Mouse (Mus musculus) heart, embryonic 10.5 days (tissue): Measurements from ENCODE around the gene Pfdn5. TPM values are rescaled to one million over a fixed set of nuclear protein-coding genes. Genes with fewer than 3 reads are reported as not detected.

Source experiments
- DNase-seq: peaks from one replicate; pipeline ENCODE4 v3.0.0-alpha.2; 2017; ENCODE audit warnings: low spot score
- H3K27ac ChIP-seq: fragments of 300-500 bp; sonication (generic); 2 replicates; pipeline ENCODE4 v1.5.1; 2016; ENCODE audit warnings: mild to moderate bottlenecking
- H3K27me3 ChIP-seq: fragments of 300-500 bp; sonication (generic); 2 replicates; pipeline ENCODE4 v1.6.1; 2016; ENCODE audit warnings: mild to moderate bottlenecking; ENCODE audit not compliant: poor library complexity, insufficient read depth, severe bottlenecking
- H3K36me3 ChIP-seq: fragments of 300-500 bp; sonication (generic); 2 replicates; pipeline ENCODE4 v1.6.1; 2016; ENCODE audit warnings: mild to moderate bottlenecking, moderate library complexity
- H3K4me1 ChIP-seq: fragments of 300-500 bp; sonication (generic); 2 replicates; pipeline ENCODE4 v1.6.1; 2016; ENCODE audit warnings: mild to moderate bottlenecking
- H3K4me3 ChIP-seq: fragments of 300-500 bp; sonication (generic); 2 replicates; pipeline ENCODE4 v1.5.1; 2016; ENCODE audit warnings: mild to moderate bottlenecking, moderate library complexity
- H3K9me3 ChIP-seq: fragments of 300-500 bp; sonication (generic); 2 replicates; pipeline ENCODE4 v1.6.1; 2016; ENCODE audit warnings: mild to moderate bottlenecking, moderate library complexity
- WGBS: fragments of 180-500 bp; shearing (Covaris S2); methylation state at CpG from one replicate; pipeline ENCODE4 v1.1.7; 2016; 5-methylcytosine and 5-hydroxymethylcytosine counted together
- polyA plus RNA-seq: library from polyadenylated mRNA; unstranded; fragments of >200 nt; fragmentation: Nextera tagmentation; extraction: Ambion mirVana; gene quantifications from 2 replicates; pipeline ENCODE4 v1.2.1, GENCODE M21; 2016

Pfdn5 gene
- polyA plus RNA-seq, 1 experiment from 2014 or later, result 282 TPM

DNA sequence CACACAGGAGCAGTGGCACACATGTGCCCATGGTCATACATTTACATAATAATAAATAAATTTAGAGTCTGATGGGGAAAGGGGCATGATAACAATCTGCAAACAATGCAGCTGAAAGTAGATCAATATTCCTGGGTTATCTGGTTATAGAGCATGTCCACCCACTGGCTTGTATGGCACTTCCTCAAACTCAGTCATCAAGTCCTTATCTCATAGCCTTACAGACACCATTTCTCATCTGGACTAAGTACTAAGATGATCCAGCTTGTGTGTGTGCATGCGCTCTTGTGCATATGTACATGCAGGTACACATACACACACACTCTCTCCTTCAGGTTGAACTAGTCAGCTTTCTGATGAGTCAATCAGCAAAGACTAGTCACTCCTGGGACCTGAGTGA, 38.8 kb downstream of the Pfdn5 start:
- no peak for DNase-seq
- Histone ChIP-seq H3K9me3 (no peaks in the 10 kb centered on the region), H3K36me3 (no peaks in the 10 kb centered on the region), H3K4me1 (peaks cover 30% of the 10 kb centered on the region), H3K4me3 (no peak overlapping the region), H3K27ac (no peak overlapping the region), H3K27me3 (peaks cover 38% of the 10 kb centered on the region)
- WGBS, result 87% methylated on average over 1 of the region's 1 CpGs

DNA sequence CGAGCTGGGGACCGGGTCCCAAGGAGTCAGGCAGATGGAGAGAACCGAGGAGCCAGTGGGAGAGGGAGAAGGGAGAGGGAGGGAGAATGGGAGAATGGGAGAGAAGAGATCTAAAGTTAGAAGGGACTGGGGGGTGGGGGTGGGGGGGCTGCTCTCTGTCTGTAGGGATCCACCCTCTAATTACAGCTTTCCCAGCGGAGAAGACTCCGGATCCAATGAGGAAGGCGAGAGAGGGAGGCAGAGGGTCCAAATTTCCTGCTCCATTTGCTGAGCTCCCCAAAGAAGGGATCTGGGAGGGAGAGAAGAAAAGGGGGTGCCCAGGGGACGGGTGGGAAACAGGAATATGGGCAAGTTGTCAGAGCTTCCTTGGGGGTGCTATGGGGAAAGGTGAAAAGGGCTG, 40.3 kb downstream of the Pfdn5 start:
- Histone ChIP-seq H3K4me1 (peaks cover 44% of the 10 kb centered on the region), H3K27ac (no peak overlapping the region; the same call in 1 of the 2 replicates), H3K27me3 (peaks cover 39% of the 10 kb centered on the region), H3K9me3 (no peaks in the 10 kb centered on the region), H3K36me3 (no peaks in the 10 kb centered on the region), H3K4me3 (peak overlapping the region; percentile 49)
- 8% methylated on average over 7 of the region's 7 CpGs for WGBS
- no peak for DNase-seq

DNA sequence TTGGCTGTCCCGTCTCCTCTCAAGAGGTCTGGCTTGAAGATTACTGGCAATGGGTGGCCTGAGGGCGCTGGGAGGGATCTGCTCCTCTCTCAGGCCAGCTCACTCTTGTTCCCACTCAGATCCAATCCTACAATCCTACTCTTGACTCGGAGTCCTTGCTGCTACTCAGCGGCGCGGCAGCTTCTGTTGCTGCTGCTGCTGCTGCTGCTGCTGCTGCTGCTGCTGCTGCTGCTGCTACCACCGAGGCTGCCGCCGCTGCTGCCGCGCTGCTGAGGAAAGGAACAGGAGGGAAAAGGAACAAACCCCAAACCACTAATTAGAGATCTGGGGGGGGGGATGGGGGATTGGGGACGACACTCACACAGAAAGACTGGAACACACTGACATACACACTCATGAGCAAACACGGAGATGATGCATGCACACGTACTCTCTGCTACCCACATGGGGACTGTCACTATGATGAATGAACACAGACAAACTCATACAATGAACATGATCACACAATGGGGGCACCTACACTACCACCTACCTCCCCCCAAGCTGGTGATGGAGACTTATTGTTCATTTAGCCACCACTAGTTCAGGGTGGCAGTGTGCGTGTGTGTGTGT, 40.9 kb downstream of the Pfdn5 start, which contains the start of gene Sp7:
Gene Sp7, minus strand, starts transcription at position 450 of the 612 bp plus-strand sequence.
- peak within 1 kb of the TSS; percentile 49 for H3K4me3 ChIP-seq
- DNase-seq, result no peak
- H3K9me3 ChIP-seq, result no peaks in the 10 kb centered on the region
- peak within 1 kb of the TSS; percentile 48; the same call in 1 of the 2 replicates for H3K27ac ChIP-seq
- WGBS, result 6% methylated on average over 15 of the region's 15 CpGs
- H3K4me1 ChIP-seq, result peaks cover 47% of the 10 kb centered on the region
- peaks cover 45% of the 10 kb centered on the region for H3K27me3 ChIP-seq
- H3K36me3 ChIP-seq, result no peaks in the 10 kb centered on the region

DNA sequence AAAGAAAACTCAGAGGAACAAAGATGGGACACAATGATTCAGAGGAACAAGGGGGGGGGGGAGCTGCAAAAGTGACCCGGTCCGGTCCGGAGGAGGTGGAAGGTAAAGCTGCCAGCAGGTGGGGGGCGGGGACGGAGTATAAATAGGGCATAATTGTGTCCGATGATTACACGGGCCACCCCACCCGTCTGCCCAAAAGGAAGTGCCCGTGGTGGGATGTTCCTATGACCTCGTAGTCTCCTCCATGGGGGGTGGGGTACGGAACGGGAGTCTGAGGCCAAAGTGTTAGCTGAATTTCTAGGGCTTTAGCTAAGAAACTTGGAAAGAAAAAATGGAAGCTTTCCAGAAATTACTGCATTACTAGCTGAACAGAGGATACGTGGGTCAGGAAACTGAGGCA, 44.1 kb downstream of the Pfdn5 start:
- H3K9me3 ChIP-seq, result no peaks in the 10 kb centered on the region
- WGBS, result 9% methylated on average over 13 of the region's 13 CpGs
- H3K36me3 ChIP-seq, result no peaks in the 10 kb centered on the region
- no peak for DNase-seq
- peaks cover 43% of the 10 kb centered on the region for H3K27me3 ChIP-seq
- H3K4me1 ChIP-seq, result peaks cover 38% of the 10 kb centered on the region
- H3K27ac ChIP-seq, result 0 out of 2 replicates have a peak overlapping the region, but pooled peaks have one; percentile 63
- H3K4me3 ChIP-seq, result peak overlapping the region; percentile 45

DNA sequence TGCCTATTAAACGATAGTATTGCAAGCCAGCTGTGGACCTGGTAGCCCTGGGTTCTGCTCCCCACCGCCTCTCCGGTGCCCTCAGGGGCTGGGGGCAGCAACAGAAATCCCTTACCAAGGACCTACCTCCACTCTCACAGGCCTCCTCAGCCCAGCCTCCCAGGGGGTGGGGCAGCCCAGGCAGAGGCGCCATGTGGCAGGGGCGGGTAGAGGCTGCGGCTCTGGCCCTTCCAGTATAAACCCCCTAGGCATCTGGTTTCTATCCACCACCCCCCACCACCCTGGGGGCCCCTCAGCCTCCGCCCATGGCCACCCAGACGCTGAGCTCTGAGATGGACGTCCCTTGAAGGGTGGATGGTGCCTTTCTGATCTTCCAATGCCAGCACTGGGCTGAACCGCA, 44.8 kb downstream of the Pfdn5 start:
- H3K4me1 ChIP-seq, result peaks cover 35% of the 10 kb centered on the region
- H3K27me3 ChIP-seq, result peaks cover 36% of the 10 kb centered on the region
- WGBS, result 2% methylated on average over 10 of the region's 10 CpGs
- H3K27ac ChIP-seq, result peak overlapping the region; percentile 63
- no peaks in the 10 kb centered on the region for H3K36me3 ChIP-seq
- DNase-seq, result no peak
- H3K9me3 ChIP-seq, result no peaks in the 10 kb centered on the region
- H3K4me3 ChIP-seq, result peak overlapping the region; percentile 45

DNA sequence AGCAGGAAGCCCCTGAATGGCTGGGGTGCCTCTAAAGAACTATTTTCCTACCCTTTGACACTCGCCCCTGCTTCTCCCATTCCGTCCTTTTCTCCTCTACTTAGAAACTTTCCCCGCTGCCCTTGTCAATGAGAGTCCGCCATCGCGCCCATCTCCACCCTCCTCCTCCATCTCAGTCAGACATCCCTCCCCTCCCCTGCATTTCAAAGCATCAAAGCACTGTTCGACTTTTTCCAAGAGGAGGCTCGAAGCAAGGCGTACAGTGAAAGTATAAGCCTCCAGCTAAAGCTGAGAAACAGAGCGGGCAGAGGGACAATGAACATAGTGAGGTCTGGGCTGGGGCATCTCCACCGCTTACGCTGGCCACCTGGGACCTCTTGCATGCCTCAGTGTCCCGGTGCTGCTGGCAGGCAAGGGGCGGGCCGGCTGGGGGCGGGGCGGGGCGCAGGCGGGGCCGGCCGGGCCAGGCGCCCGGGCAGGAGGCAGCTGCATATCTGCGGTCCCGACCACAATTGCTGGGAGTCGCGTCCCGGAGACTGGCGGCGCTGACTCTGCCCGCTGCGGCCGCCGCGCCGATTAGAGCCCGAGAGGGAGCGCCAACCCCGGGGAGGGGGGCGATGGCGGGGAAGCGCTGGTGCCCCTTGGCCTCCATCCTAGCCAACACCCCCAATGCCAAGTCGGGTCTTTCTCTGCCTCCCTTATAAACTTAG, 50.7 kb downstream of the Pfdn5 start:
- peak; percentile 90 for DNase-seq
- Histone ChIP-seq H3K4me3 (peak overlapping the region; percentile 83), H3K27ac (peak overlapping the region; percentile 86), H3K9me3 (no peaks in the 10 kb centered on the region), H3K27me3 (peaks cover 8% of the 10 kb centered on the region; the same call in 1 of the 2 replicates), H3K36me3 (no peaks in the 10 kb centered on the region), H3K4me1 (peaks cover 26% of the 10 kb centered on the region)
- under 1% methylated on average over 43 of the region's 43 CpGs for WGBS

DNA sequence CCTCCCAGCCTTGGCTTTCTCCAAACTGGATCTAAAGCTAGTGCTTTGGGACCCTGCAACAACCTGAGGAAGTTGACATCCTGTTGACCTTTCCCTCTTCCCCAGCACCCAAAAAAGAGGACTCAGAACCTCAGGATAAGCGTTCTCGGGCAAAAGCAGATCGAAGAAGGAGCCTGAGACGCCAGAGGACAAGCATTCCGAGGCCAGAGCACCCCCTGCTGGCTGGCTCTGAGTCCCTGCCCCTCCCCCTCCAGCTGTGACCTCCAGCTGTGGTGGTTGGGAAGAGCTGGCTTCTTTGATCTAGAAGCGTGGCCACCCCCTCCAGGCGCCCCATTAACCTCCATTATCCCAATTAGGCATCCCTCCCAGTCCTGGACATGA, 51.2 kb downstream of the Pfdn5 start:
- H3K36me3 ChIP-seq, result no peaks in the 10 kb centered on the region
- peaks cover 3% of the 10 kb centered on the region; the same call in 1 of the 2 replicates for H3K27me3 ChIP-seq
- peak overlapping the region; percentile 83 for H3K4me3 ChIP-seq
- DNase-seq, result peak; percentile 94
- WGBS, result 0% methylated on average over 7 of the region's 7 CpGs
- peak overlapping the region; percentile 86 for H3K27ac ChIP-seq
- H3K9me3 ChIP-seq, result no peaks in the 10 kb centered on the region
- peaks cover 22% of the 10 kb centered on the region for H3K4me1 ChIP-seq

DNA sequence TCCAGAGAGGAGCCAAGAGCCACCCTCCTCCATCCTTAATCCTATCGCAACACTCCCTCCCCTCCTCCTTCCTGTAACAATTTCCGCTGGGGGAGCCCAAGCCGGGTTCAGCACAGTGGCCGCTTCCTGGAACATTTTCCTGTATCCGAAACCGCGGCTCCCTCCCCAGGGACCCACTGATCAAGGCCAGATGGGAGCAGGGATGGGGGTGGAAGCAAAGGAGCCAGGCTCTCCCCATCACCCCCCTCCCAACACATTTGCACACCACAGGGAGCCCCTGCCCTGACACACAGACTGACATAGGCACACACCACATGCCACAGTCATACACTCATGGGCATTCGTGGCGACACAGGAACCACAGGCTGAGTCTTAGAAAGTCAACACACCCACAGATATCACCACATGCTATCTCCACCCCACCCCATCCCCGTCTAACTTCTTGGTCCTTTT, 51.9 kb downstream of the Pfdn5 start:
- Histone ChIP-seq H3K4me3 (peak overlapping the region; percentile 83; the same call in 1 of the 2 replicates), H3K9me3 (no peaks in the 10 kb centered on the region), H3K4me1 (peaks cover 22% of the 10 kb centered on the region), H3K36me3 (no peaks in the 10 kb centered on the region), H3K27ac (peak overlapping the region; percentile 86), H3K27me3 (no peaks in the 10 kb centered on the region)
- WGBS, result 5% methylated on average over 10 of the region's 10 CpGs
- DNase-seq, result no peak

Other genes starting within 250 kb of the Pfdn5 start
- gene Tns2, start 225.7 kb upstream of the Pfdn5 start, polyA plus RNA-seq, result 19.8 and 19.9 TPM in 2 replicates
- 19.0 and 19.4 TPM in 2 replicates for gene Spryd3, start 189.9 kb upstream of the Pfdn5 start, polyA plus RNA-seq
- 0.64 and 0.67 TPM in 2 replicates for gene Igfbp6, start 181.8 kb upstream of the Pfdn5 start, polyA plus RNA-seq
- gene Soat2, start 175.6 kb upstream of the Pfdn5 start, polyA plus RNA-seq, result 2.0 and 7.9 TPM in 2 replicates
- 35.7 and 50.1 TPM in 2 replicates for gene Zfp740, start 122.9 kb upstream of the Pfdn5 start, polyA plus RNA-seq
- gene Csad, start 121.4 kb upstream of the Pfdn5 start, polyA plus RNA-seq, result 36.1 and 41.0 TPM in 2 replicates
- 0.22 and 1.5 TPM in 2 replicates for gene Itgb7, start 94.2 kb upstream of the Pfdn5 start, polyA plus RNA-seq
- gene Rarg, start 68.6 kb upstream of the Pfdn5 start, polyA plus RNA-seq, result 11.3 and 17.3 TPM in 2 replicates
- gene Gm9918, start 55.6 kb upstream of the Pfdn5 start, polyA plus RNA-seq, result 0.23 TPM in 1 of 2 replicates, not detected in the other
- 55.7 and 63.4 TPM in 2 replicates for gene Mfsd5, start 46.7 kb upstream of the Pfdn5 start, polyA plus RNA-seq
- gene Espl1, start 29.9 kb upstream of the Pfdn5 start, polyA plus RNA-seq, result 35.8 and 40.9 TPM in 2 replicates
- gene Myg1, start 5.6 kb downstream of the Pfdn5 start, polyA plus RNA-seq, result 80.5 and 94.3 TPM in 2 replicates
- 87.7 and 96.4 TPM in 2 replicates for gene Aaas, start 24.7 kb downstream of the Pfdn5 start, polyA plus RNA-seq
- gene Sp7, start 41.1 kb downstream of the Pfdn5 start, polyA plus RNA-seq, result 0.37 and 1.5 TPM in 2 replicates
- gene Sp1, start 80.0 kb downstream of the Pfdn5 start, polyA plus RNA-seq, result 5.7 and 7.6 TPM in 2 replicates
- gene Amhr2, start 119.3 kb downstream of the Pfdn5 start, polyA plus RNA-seq, result 1.6 and 2.4 TPM in 2 replicates
- 82.8 and 101 TPM in 2 replicates for gene Prr13, start 132.9 kb downstream of the Pfdn5 start, polyA plus RNA-seq
- gene Pcbp2, start 144.4 kb downstream of the Pfdn5 start, polyA plus RNA-seq, result 143 and 183 TPM in 2 replicates
- not detected in 2 replicates for gene Gm10337, start 177.6 kb downstream of the Pfdn5 start, polyA plus RNA-seq
- gene Map3k12, start 190.9 kb downstream of the Pfdn5 start, polyA plus RNA-seq, result 17.9 and 19.7 TPM in 2 replicates
- gene Tarbp2, start 192.1 kb downstream of the Pfdn5 start, polyA plus RNA-seq, result 127 and 140 TPM in 2 replicates
- gene Npff, start 198.8 kb downstream of the Pfdn5 start, polyA plus RNA-seq, result 0.88 and 0.99 TPM in 2 replicates